Mouse (Mus musculus) forebrain, embryonic 14.5 days (tissue): ENCODE data around the gene Dgke. TPM values are rescaled to one million over a fixed set of nuclear protein-coding genes. Genes with fewer than 3 reads are reported as not detected.

Source experiments
- ATAC-seq: fragments of 200-750 bp; cut with Nextera tagmentation; 2 replicates; pipeline ENCODE4 v1.8.0; 2017; ENCODE audit warnings: mild to moderate bottlenecking, moderate library complexity
- DNase-seq: peaks from one replicate; pipeline ENCODE4 v3.0.0-alpha.2; 2015; ENCODE audit warnings: low spot score
- H3K27ac ChIP-seq: fragments of 300-500 bp; sonication (generic); 2 replicates; pipeline ENCODE4 v1.5.1; 2014; ENCODE audit warnings: low read depth, mild to moderate bottlenecking, control low read depth, low read length, moderate library complexity
- H3K27me3 ChIP-seq: fragments of 300-500 bp; sonication (generic); replicated peaks from 2 replicates; pipeline ENCODE4 v1.6.1; 2014; ENCODE audit warnings: low read length, control low read depth, mixed read lengths; ENCODE audit not compliant: control insufficient read depth, insufficient read depth
- H3K36me3 ChIP-seq: fragments of 300-500 bp; sonication (generic); 2 replicates; pipeline ENCODE4 v1.6.1; 2014; ENCODE audit warnings: low read length, control low read depth; ENCODE audit not compliant: control insufficient read depth, insufficient read depth
- H3K4me1 ChIP-seq: fragments of 300-500 bp; sonication (generic); 2 replicates; pipeline ENCODE4 v1.6.1; 2014; ENCODE audit warnings: antibody characterized with exemption, low read length, control low read depth; ENCODE audit not compliant: control insufficient read depth, insufficient read depth
- H3K4me2 ChIP-seq: fragments of 300-500 bp; sonication (generic); 2 replicates; pipeline ENCODE4 v1.6.1; 2014; ENCODE audit warnings: mild to moderate bottlenecking, control low read depth, low read length
- H3K4me3 ChIP-seq: fragments of 300-500 bp; sonication (generic); 2 replicates; pipeline ENCODE4 v1.5.1; 2014; ENCODE audit warnings: low read depth, low read length, control low read depth
- H3K9ac ChIP-seq: fragments of 300-500 bp; sonication (generic); 2 replicates; pipeline ENCODE4 v1.6.1; 2014; ENCODE audit warnings: mild to moderate bottlenecking, low read length, control low read depth, moderate library complexity
- H3K9me3 ChIP-seq: fragments of 300-500 bp; sonication (generic); replicated peaks from 2 replicates; pipeline ENCODE4 v1.6.1; 2016; ENCODE audit warnings: low read length, control low read depth, mixed read lengths; ENCODE audit not compliant: control insufficient read depth
- WGBS: fragments of 180-500 bp; shearing (Covaris S2); extraction: QIAGEN DNeasy Blood & Tissue Kit; methylation state at CpG from one replicate; pipeline ENCODE4 v1.1.7; 2014; 5-methylcytosine and 5-hydroxymethylcytosine counted together
- polyA plus RNA-seq: library from polyadenylated mRNA; unstranded; fragments of >200 nt; fragmentation: Nextera tagmentation; extraction: Ambion mirVana; gene quantifications from 2 replicates; pipeline ENCODE4 v1.2.1, GENCODE M21; 2014

Gene Dgke
- polyA plus RNA-seq, 1 experiment from 2014 or later, result 9.9 TPM

DNA sequence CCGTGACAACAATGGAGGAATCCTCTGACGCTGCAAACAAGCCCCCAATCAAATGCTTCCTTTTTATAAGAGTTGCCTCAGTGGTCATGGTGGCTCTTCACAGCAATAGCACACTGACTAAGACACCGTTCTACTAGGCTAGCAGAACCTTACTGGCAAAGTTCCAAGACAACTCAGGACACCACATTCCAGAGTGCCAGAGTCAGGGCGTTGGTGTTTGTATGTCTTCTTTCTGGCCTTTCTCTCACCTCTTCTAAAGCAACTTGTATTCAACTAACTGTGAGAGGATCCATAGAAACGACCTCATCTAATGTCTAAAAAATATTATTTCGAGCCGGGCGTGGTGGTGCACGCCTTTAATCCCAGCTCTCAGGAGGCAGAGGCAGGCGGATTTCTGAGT, 43.2 kb downstream of the Dgke start:
- ATAC-seq (no peak), DNase-seq (no peak)
- Histone ChIP-seq H3K27me3 (no peaks in the 10 kb centered on the region), H3K4me1 (no peaks in the 10 kb centered on the region), H3K36me3 (no peaks in the 10 kb centered on the region), H3K27ac (no peak overlapping the region), H3K4me3 (no peak overlapping the region), H3K9me3 (no peaks in the 10 kb centered on the region), H3K4me2 (no peak overlapping the region), H3K9ac (no peak overlapping the region)
- 76% methylated on average over 10 of the region's 10 CpGs for WGBS

DNA sequence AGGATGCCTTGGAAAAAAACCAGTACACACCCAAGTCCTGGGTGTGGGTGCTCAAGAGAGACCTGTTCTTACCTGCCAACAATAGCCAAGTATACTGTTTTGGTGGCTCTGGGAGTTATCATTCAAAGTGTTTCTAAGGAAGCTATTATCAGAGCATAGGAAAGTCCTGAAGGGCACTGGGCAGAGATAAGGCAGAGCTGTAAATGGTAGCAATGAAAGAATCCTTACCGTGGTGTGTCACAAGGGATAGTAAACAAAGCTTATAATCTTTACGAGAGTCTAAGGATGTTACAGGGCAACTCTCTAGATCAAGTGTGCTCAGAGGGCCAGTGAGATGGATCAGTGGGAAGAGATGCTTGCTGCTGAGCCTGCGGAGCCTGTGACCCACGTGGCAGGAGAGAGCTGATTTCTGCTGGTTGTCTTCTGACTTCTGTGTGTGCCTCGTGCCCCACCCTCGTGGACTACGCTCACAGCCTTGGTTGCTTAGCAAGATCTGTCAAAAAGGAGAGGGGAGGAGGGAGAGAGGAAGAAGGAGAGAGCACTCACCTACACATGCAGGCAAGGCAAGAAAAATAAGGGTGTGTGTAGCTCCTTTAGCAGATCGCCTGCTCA, 44.4 kb downstream of the Dgke start:
- Histone ChIP-seq H3K9me3 (no peaks in the 10 kb centered on the region), H3K27ac (no peak overlapping the region), H3K4me3 (no peak overlapping the region), H3K4me1 (no peaks in the 10 kb centered on the region), H3K36me3 (no peaks in the 10 kb centered on the region), H3K27me3 (no peaks in the 10 kb centered on the region), H3K4me2 (no peak overlapping the region), H3K9ac (no peak overlapping the region)
- no peak for DNase-seq
- no peak for ATAC-seq
- 70% methylated on average over 8 of the region's 8 CpGs for WGBS

DNA sequence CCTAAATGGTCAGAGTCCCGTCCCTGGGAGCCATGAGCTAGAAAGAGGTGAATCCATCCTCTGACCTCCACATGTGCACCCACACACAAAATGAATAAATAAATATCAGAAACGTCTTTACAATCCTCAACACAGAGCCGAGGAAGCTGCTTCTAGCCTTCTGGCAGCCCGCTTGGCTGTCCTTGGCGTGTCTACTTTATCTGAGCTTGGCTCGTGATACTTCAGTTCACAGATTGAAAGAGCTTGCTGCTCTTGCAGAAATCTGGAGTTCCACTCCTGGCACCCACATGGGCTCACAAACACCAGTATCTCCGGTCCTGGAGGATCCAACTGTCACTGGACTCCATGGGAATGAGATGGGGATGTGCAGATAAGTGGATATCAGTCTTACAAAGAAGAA, 45.0 kb downstream of the Dgke start:
- 88% methylated on average over 7 of the region's 7 CpGs for WGBS
- Histone ChIP-seq H3K27me3 (no peaks in the 10 kb centered on the region), H3K9ac (no peak overlapping the region), H3K36me3 (no peaks in the 10 kb centered on the region), H3K4me1 (no peaks in the 10 kb centered on the region), H3K9me3 (no peaks in the 10 kb centered on the region), H3K27ac (no peak overlapping the region), H3K4me3 (no peak overlapping the region), H3K4me2 (no peak overlapping the region)
- ATAC-seq (no peak), DNase-seq (no peak)

DNA sequence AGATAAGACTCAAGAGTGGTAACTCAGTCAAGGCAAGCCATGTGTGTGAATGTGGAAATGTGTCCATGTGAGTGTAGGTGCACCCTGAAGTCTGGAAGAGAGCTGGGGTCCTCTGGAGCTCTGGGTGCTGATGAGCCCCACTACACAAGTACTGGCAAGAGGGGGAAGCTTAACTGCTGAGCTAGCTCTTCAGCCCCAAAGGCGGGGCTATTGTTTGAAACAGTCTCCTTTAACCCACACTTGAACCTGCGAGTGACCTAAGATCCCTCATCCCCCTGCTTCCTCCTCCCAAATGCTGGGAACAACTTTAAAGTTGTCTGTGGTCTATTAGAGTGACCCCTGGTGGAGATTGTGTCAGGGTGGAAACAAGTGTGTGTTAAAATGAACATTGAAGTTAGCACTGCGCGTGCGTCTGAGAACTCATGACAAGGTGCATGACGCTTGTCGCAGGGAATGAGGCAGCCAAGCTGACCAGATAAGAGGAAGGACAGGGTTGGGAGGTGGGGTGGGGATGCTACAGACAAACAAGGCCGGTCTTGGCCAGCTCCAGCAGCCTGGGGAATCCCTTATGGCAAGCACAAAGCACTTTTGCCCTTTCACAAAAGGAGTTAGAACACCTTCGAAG, 45.9 kb downstream of the Dgke start:
- ATAC-seq (no peak), DNase-seq (no peak)
- no peaks in the 10 kb centered on the region for H3K27me3 ChIP-seq
- 77% methylated on average over 9 of the region's 9 CpGs for WGBS
- H3K4me1 ChIP-seq, result no peaks in the 10 kb centered on the region
- H3K9me3 ChIP-seq, result no peaks in the 10 kb centered on the region
- no peak overlapping the region for H3K27ac ChIP-seq
- no peak overlapping the region for H3K9ac ChIP-seq
- H3K4me2 ChIP-seq, result no peak overlapping the region
- no peak overlapping the region for H3K4me3 ChIP-seq
- no peaks in the 10 kb centered on the region for H3K36me3 ChIP-seq

DNA sequence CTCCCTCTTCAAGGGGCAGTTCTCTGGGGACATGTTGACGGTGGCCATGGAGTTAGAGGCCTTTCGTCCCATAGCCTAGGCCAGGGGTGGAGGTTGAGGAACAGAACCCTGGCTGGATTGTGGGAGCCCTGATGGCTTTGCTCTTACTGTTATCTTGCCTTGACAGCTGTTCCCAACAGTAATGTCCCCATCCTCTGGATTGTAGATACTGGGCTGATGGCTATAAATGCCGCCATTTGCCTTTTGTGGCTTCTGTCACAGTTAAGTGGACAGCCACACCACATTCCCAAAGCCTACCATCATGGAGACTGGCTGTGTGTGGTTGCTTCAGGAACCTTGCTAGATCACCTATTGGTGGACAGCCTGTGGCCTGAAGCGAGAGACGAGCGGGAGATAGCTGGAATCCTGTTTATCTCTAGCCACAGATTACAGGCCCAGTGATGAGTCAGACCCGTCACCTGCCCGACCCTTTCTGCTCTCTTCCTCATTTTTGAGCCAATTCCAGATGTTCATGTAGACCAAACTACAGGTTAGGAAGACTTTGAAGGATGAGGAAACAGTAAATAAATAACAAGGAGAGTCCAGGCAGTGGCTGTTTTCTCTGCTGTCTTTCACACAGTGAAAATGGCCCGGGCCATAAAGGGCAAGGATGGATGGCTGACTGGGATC, 49.0 kb downstream of the Dgke start:
- DNase-seq (no peak), ATAC-seq (no peak)
- WGBS, result 94% methylated on average over 9 of the region's 9 CpGs
- Histone ChIP-seq H3K36me3 (no peaks in the 10 kb centered on the region), H3K27me3 (no peaks in the 10 kb centered on the region), H3K9ac (no peak overlapping the region), H3K4me3 (no peak overlapping the region), H3K9me3 (no peaks in the 10 kb centered on the region), H3K4me2 (no peak overlapping the region), H3K4me1 (no peaks in the 10 kb centered on the region), H3K27ac (no peak overlapping the region)

DNA sequence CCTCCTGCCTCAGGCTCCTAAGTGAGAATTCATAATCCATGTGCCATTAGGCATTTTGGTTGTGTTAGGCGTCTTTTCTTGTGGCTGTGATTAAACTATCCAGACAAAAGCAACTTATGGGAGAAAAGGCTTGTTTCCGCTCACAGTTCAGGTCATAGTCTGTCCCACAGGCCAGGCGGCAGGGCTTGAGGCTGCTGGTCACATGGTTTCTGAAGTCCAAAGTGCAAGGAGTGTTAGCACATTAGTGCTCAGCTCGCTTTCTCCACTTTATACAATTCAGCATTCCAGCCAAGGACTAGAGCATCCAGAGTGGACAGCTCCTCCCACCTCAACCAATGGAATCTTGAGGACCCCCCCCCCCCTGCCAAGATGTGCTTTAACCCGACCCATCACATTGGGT, 54.4 kb downstream of the Dgke start:
- Histone ChIP-seq H3K9me3 (no peaks in the 10 kb centered on the region), H3K9ac (no peak overlapping the region), H3K36me3 (no peaks in the 10 kb centered on the region), H3K4me1 (no peaks in the 10 kb centered on the region), H3K4me2 (no peak overlapping the region), H3K27me3 (no peaks in the 10 kb centered on the region), H3K27ac (no peak overlapping the region), H3K4me3 (no peak overlapping the region)
- 84% methylated on average over 5 of the region's 5 CpGs for WGBS
- no peak for DNase-seq
- ATAC-seq, result no peak

DNA sequence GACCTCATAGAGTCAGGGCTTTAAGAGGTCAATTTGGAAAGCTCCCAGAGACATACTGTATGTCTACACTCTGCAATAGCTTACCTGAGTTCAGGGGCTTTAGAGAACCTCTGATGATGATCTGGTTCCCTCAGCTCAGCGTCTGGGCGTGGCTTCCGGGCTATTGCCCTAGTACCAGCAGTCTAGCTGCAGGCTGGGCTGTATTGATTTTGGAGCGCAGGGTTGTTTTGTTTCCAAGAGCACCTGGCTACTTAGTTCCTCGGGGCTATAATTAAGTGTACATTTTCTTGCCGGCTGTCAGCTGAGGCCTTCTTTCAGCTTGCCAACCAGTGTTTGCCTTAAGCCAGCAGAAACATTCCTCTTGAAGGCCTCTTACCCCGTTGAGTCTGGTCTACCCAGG, 57.2 kb downstream of the Dgke start:
- Histone ChIP-seq H3K4me1 (no peaks in the 10 kb centered on the region), H3K27me3 (no peaks in the 10 kb centered on the region), H3K27ac (no peak overlapping the region), H3K4me3 (no peak overlapping the region), H3K36me3 (no peaks in the 10 kb centered on the region), H3K9me3 (no peaks in the 10 kb centered on the region), H3K4me2 (no peak overlapping the region), H3K9ac (no peak overlapping the region)
- ATAC-seq (no peak), DNase-seq (no peak)
- 75% methylated on average over 7 of the region's 7 CpGs for WGBS

DNA sequence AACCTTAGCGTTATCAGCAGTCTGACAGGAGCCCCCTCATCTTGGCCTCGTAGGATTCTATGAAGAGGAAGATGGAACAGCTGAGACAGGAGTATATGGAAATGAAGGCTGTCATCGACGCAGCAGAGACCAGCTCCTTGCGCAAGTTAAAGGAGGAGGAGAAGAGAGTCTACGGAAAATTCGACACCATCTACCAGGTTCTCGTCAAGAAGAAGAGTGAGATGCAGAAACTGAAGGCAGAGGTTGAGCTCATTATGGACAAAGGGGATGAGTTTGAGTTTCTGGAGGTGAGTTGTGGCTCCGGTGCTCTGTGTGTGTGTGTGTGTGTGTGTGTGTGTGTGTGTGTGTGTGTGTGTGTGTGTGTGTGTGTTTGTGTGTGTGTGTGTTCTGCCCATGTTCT, 57.6 kb downstream of the Dgke start:
- Histone ChIP-seq H3K4me2 (no peak overlapping the region), H3K4me1 (no peaks in the 10 kb centered on the region), H3K9me3 (no peaks in the 10 kb centered on the region), H3K27me3 (no peaks in the 10 kb centered on the region), H3K9ac (no peak overlapping the region), H3K27ac (no peak overlapping the region), H3K36me3 (no peaks in the 10 kb centered on the region), H3K4me3 (no peak overlapping the region)
- WGBS, result 90% methylated on average over 9 of the region's 9 CpGs
- DNase-seq, result no peak
- no peak for ATAC-seq

DNA sequence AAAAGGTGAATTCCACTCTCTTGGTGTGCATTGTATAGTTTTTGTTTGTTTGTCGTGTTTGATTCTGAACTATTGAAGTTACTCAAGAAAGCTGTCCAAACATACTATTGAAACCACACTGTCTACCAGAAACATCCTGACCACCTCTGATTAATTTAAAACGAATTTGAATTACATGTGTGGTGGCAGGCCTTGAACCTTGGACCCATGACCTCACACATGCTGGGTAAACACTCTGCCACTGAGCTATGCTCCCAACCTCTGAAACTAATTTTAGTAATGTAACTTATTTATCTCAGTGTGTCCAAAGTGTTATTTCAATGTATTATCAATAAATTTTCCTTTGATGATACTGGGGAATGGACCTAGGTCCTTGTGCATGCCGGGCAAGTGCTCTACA, 59.1 kb downstream of the Dgke start:
- H3K27me3 ChIP-seq, result no peaks in the 10 kb centered on the region
- H3K4me1 ChIP-seq, result no peaks in the 10 kb centered on the region
- H3K27ac ChIP-seq, result no peak overlapping the region
- DNase-seq (no peak), ATAC-seq (no peak)
- H3K9ac ChIP-seq, result no peak overlapping the region
- H3K36me3 ChIP-seq, result no peaks in the 10 kb centered on the region
- no peak overlapping the region for H3K4me3 ChIP-seq
- H3K9me3 ChIP-seq, result no peaks in the 10 kb centered on the region
- no peak overlapping the region for H3K4me2 ChIP-seq
- 86% methylated on average over 3 of the region's 3 CpGs for WGBS
